ENCODE assay signal across 13 mouse cellular contexts in the genomic region with DNA sequence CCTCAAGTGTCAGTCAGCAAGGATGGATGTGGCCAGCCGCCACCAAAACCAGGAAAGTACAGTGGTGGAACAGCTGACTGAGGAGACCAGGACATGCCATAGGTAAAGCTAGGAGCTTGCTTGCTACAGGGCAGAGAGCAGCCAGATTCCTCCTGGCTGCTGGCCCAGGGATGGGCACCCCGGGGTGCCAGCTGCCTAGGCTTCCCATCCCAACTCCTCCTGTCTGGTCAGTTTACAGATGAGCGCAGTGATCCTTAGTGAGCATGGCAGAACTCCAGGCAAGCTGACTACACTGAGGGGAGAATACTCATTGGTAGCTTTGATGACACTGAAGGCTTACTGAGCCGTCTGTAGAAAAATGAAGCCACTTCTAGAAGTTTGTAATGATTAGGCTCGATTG. TPM values are rescaled to one million over a fixed set of nuclear protein-coding genes. Genes with fewer than 3 reads are reported as not detected.
DNase-seq lines count a peak whose midpoint lies in the region; ATAC-seq lines count a peak whose summit lies in the region.
"Had no signal": no experiment of that assay in that cellular context is flagged by ENCODE, and none has a peak within 500 bp of the region (broad histone marks: within the 10 kb centered on the region; RNA-seq: fewer than 3 reads in every experiment).

No protein-coding gene starts in this region.

- peaks cover 82% of the 10 kb centered on the region for H3K4me1 ChIP-seq in forebrain, embryonic 10.5 days
- H3K4me1 ChIP-seq in forebrain, embryonic 14.5 days (ENCODE audit: control insufficient read depth, insufficient read depth, low read length): peaks cover 31% of the 10 kb centered on the region
- peaks cover 56% of the 10 kb centered on the region for H3K4me1 ChIP-seq in hindbrain, embryonic 12.5 days
- peaks cover 9% of the 10 kb centered on the region for H3K4me1 ChIP-seq in hindbrain, embryonic 11.5 days (replicated peaks; ENCODE audit: control insufficient read depth, insufficient read depth, low read length)
- H3K4me1 ChIP-seq in neural tube, embryonic 12.5 days: peaks cover 28% of the 10 kb centered on the region
- H3K4me1 ChIP-seq in neural tube, embryonic 15.5 days: peaks cover 54% of the 10 kb centered on the region
- H3K4me1 ChIP-seq in limb, embryonic 15.5 days: peaks cover 59% of the 10 kb centered on the region

- no peaks in the 10 kb centered on the region for H3K9me3 ChIP-seq in forebrain, embryonic 10.5 days
- no peaks in the 10 kb centered on the region for H3K9me3 ChIP-seq in forebrain, embryonic 14.5 days (replicated peaks; ENCODE audit: control insufficient read depth, low read length)
- H3K9me3 ChIP-seq in hindbrain, embryonic 12.5 days (replicated peaks): no peaks in the 10 kb centered on the region
- no peaks in the 10 kb centered on the region for H3K9me3 ChIP-seq in hindbrain, embryonic 11.5 days (ENCODE audit: control insufficient read depth, low read length)
- H3K9me3 ChIP-seq in neural tube, embryonic 12.5 days: no peaks in the 10 kb centered on the region
- H3K9me3 ChIP-seq in neural tube, embryonic 15.5 days (replicated peaks): no peaks in the 10 kb centered on the region
- H3K9me3 ChIP-seq in limb, embryonic 15.5 days: no peaks in the 10 kb centered on the region

- WGBS in forebrain, embryonic 10.5 days: 67% methylated on average over 5 of the region's 5 CpGs
- WGBS in forebrain, embryonic 14.5 days: 53% methylated on average over 5 of the region's 5 CpGs
- 64% methylated on average over 5 of the region's 5 CpGs for WGBS in hindbrain, embryonic 12.5 days
- 64% methylated on average over 5 of the region's 5 CpGs for WGBS in hindbrain, embryonic 11.5 days
- WGBS in neural tube, embryonic 12.5 days: 73% methylated on average over 5 of the region's 5 CpGs
- WGBS in neural tube, embryonic 15.5 days: 59% methylated on average over 5 of the region's 5 CpGs
- 72% methylated on average over 5 of the region's 5 CpGs for WGBS in limb, embryonic 15.5 days

- H3K36me3 ChIP-seq in forebrain, embryonic 10.5 days (replicated peaks): peaks cover 55% of the 10 kb centered on the region
- no peaks in the 10 kb centered on the region for H3K36me3 ChIP-seq in forebrain, embryonic 14.5 days (ENCODE audit: control insufficient read depth, insufficient read depth, low read length)
- no peaks in the 10 kb centered on the region for H3K36me3 ChIP-seq in hindbrain, embryonic 12.5 days
- no peaks in the 10 kb centered on the region for H3K36me3 ChIP-seq in hindbrain, embryonic 11.5 days (ENCODE audit: control insufficient read depth, insufficient read depth, low read length)
- no peaks in the 10 kb centered on the region for H3K36me3 ChIP-seq in neural tube, embryonic 12.5 days
- no peaks in the 10 kb centered on the region for H3K36me3 ChIP-seq in neural tube, embryonic 15.5 days
- no peaks in the 10 kb centered on the region for H3K36me3 ChIP-seq in limb, embryonic 15.5 days

- ATAC-seq in forebrain, embryonic 14.5 days: no peak
- ATAC-seq in hindbrain, embryonic 12.5 days (ENCODE audit: low FRiP score): no peak
- ATAC-seq in hindbrain, embryonic 11.5 days (ENCODE audit: low FRiP score): no peak
- no peak for ATAC-seq in neural tube, embryonic 12.5 days (ENCODE audit: low FRiP score, low read depth)
- no peak for ATAC-seq in neural tube, embryonic 15.5 days (ENCODE audit: low FRiP score)
- ATAC-seq in limb, embryonic 15.5 days (ENCODE audit: insufficient number of reproducible peaks, low FRiP score, low TSS enrichment, low read depth): no peak

- no peak for DNase-seq in forebrain, embryonic 10.5 days (ENCODE audit: extremely low spot score, low spot score)
- no peak for DNase-seq in forebrain, embryonic 14.5 days (ENCODE audit: low spot score)
- DNase-seq in hindbrain, embryonic 11.5 days (ENCODE audit: low spot score): no peak
- DNase-seq in urinary bladder, adult 2 months (ENCODE audit: low spot score): no peak
- DNase-seq: layer of hippocampus, postnatal 36 days; lung, adult 2 months; thymus, adult 18-20 months had no signal

- no peak overlapping the region for H3K4me2 ChIP-seq in forebrain, embryonic 14.5 days (ENCODE audit: low read length)
- H3K4me2 ChIP-seq in hindbrain, embryonic 12.5 days (replicated peaks): no peak overlapping the region
- no peak overlapping the region for H3K4me2 ChIP-seq in hindbrain, embryonic 11.5 days (replicated peaks; ENCODE audit: low read depth, low read length)
- H3K4me2 ChIP-seq in neural tube, embryonic 12.5 days (replicated peaks): no peak overlapping the region
- H3K4me2 ChIP-seq in neural tube, embryonic 15.5 days: no peak overlapping the region
- H3K4me2 ChIP-seq in limb, embryonic 15.5 days: no peak overlapping the region

- no peak overlapping the region for H3K9ac ChIP-seq in forebrain, embryonic 14.5 days (ENCODE audit: low read length)
- no peak overlapping the region for H3K9ac ChIP-seq in hindbrain, embryonic 12.5 days
- no peak overlapping the region for H3K9ac ChIP-seq in hindbrain, embryonic 11.5 days (ENCODE audit: low read depth, low read length)
- 0 out of 2 replicates have a peak overlapping the region, but pooled peaks have one; percentile 17 for H3K9ac ChIP-seq in neural tube, embryonic 12.5 days
- no peak overlapping the region for H3K9ac ChIP-seq in neural tube, embryonic 15.5 days (replicated peaks)
- no peak overlapping the region for H3K9ac ChIP-seq in limb, embryonic 15.5 days

- peak overlapping the region; percentile 27; the same call in 1 of the 2 replicates for H3K27ac ChIP-seq in forebrain, embryonic 10.5 days
- no peak overlapping the region for H3K27ac ChIP-seq in forebrain, embryonic 14.5 days (ENCODE audit: low read depth, low read length)
- peak overlapping the region; percentile 32; the same call in 1 of the 2 replicates for H3K27ac ChIP-seq in hindbrain, embryonic 12.5 days
- H3K27ac ChIP-seq in hindbrain, embryonic 11.5 days (ENCODE audit: low read depth, low read length): no peak overlapping the region
- H3K27ac ChIP-seq in neural tube, embryonic 12.5 days: no peak overlapping the region
- H3K27ac ChIP-seq in neural tube, embryonic 15.5 days (replicated peaks): no peak overlapping the region
- peak overlapping the region; percentile 7; the same call in 1 of the 2 replicates for H3K27ac ChIP-seq in limb, embryonic 15.5 days

- H3K27me3 ChIP-seq in forebrain, embryonic 10.5 days (ENCODE audit: poor library complexity, severe bottlenecking): no peaks in the 10 kb centered on the region
- H3K27me3 ChIP-seq in forebrain, embryonic 14.5 days (replicated peaks; ENCODE audit: control insufficient read depth, insufficient read depth, low read length): no peaks in the 10 kb centered on the region
- H3K27me3 ChIP-seq in hindbrain, embryonic 12.5 days: no peaks in the 10 kb centered on the region
- H3K27me3 ChIP-seq in hindbrain, embryonic 11.5 days (ENCODE audit: control insufficient read depth, insufficient read depth, low read length): no peaks in the 10 kb centered on the region
- no peaks in the 10 kb centered on the region for H3K27me3 ChIP-seq in neural tube, embryonic 12.5 days (replicated peaks)
- H3K27me3 ChIP-seq in neural tube, embryonic 15.5 days (replicated peaks): no peaks in the 10 kb centered on the region
- no peaks in the 10 kb centered on the region for H3K27me3 ChIP-seq in limb, embryonic 15.5 days

- no peak overlapping the region for H3K4me3 ChIP-seq in forebrain, embryonic 10.5 days
- H3K4me3 ChIP-seq in forebrain, embryonic 14.5 days (ENCODE audit: low read depth, low read length): no peak overlapping the region
- H3K4me3 ChIP-seq in hindbrain, embryonic 12.5 days: no peak overlapping the region
- no peak overlapping the region for H3K4me3 ChIP-seq in hindbrain, embryonic 11.5 days (ENCODE audit: low read depth, low read length)
- no peak overlapping the region for H3K4me3 ChIP-seq in neural tube, embryonic 12.5 days
- H3K4me3 ChIP-seq in neural tube, embryonic 15.5 days (replicated peaks): no peak overlapping the region
- H3K4me3 ChIP-seq in limb, embryonic 15.5 days: no peak overlapping the region
- H3K4me3 ChIP-seq: erythroblast, embryonic 14.5 days had no signal

RNA-seq across cellular contexts. Expression of gene C1qtnf9, which starts 32.7 kb away (rescaled TPM):
- polyA plus RNA-seq in forebrain, embryonic 10.5 days (2016; fragmentation: Nextera tagmentation; extraction: Ambion mirVana): 0.07 and 0.10 TPM in 2 replicates
- not detected in 2 replicates for polyA plus RNA-seq in forebrain, embryonic 14.5 days (2014; fragmentation: Nextera tagmentation; extraction: Ambion mirVana)
- polyA plus RNA-seq in hindbrain, embryonic 12.5 days (2016; fragmentation: Nextera tagmentation; extraction: Ambion mirVana): 0.20 and 0.43 TPM in 2 replicates
- not detected in 2 replicates for polyA plus RNA-seq in hindbrain, embryonic 11.5 days (2014; fragmentation: Nextera tagmentation; extraction: Ambion mirVana)
- 0.27 and 0.33 TPM in 2 replicates for polyA plus RNA-seq in neural tube, embryonic 12.5 days (2016; fragmentation: Nextera tagmentation; extraction: Ambion mirVana)
- polyA plus RNA-seq in neural tube, embryonic 15.5 days (2015; fragmentation: Nextera tagmentation; extraction: Ambion mirVana): 0.49 and 0.55 TPM in 2 replicates
- 6.3 and 7.6 TPM in 2 replicates for polyA plus RNA-seq in limb, embryonic 15.5 days (2015; fragmentation: Nextera tagmentation; extraction: Ambion mirVana)
- 6.9 and 7.8 TPM in 2 replicates for polyA plus RNA-seq in urinary bladder, adult 2 months (2012; rRNA removed)
- polyA plus RNA-seq: C2C12 had no signal

RNA-seq across cellular contexts. Expression of gene Mipep, which starts 49.2 kb away (rescaled TPM):
- 24.7 and 25.8 TPM in 2 replicates for polyA plus RNA-seq in forebrain, embryonic 10.5 days (2016; fragmentation: Nextera tagmentation; extraction: Ambion mirVana)
- polyA plus RNA-seq in forebrain, embryonic 14.5 days (2014; fragmentation: Nextera tagmentation; extraction: Ambion mirVana): 22.9 and 24.4 TPM in 2 replicates
- polyA plus RNA-seq in hindbrain, embryonic 12.5 days (2016; fragmentation: Nextera tagmentation; extraction: Ambion mirVana): 21.4 and 22.3 TPM in 2 replicates
- polyA plus RNA-seq in hindbrain, embryonic 11.5 days (2014; fragmentation: Nextera tagmentation; extraction: Ambion mirVana): 24.0 and 24.8 TPM in 2 replicates
- polyA plus RNA-seq in neural tube, embryonic 12.5 days (2016; fragmentation: Nextera tagmentation; extraction: Ambion mirVana): 19.4 and 20.3 TPM in 2 replicates
- 18.8 and 19.5 TPM in 2 replicates for polyA plus RNA-seq in neural tube, embryonic 15.5 days (2015; fragmentation: Nextera tagmentation; extraction: Ambion mirVana)
- 16.4 and 18.4 TPM in 2 replicates for polyA plus RNA-seq in limb, embryonic 15.5 days (2015; fragmentation: Nextera tagmentation; extraction: Ambion mirVana)
- polyA plus RNA-seq in urinary bladder, adult 2 months (2012; rRNA removed): 11.7 and 11.9 TPM in 2 replicates

Comparison
In these comparisons a context has a peak if more than half of its experiments do, and no peak if none do; other contexts are left out.
1. H3K27ac ChIP-seq: peak in forebrain, embryonic 10.5 days (single experiment), hindbrain, embryonic 12.5 days (single experiment) and limb, embryonic 15.5 days (single experiment); none in forebrain, embryonic 14.5 days (single experiment), hindbrain, embryonic 11.5 days (single experiment), neural tube, embryonic 12.5 days (single experiment) and neural tube, embryonic 15.5 days (single experiment).